Mouse (Mus musculus) olfactory bulb, adult 2 months (tissue): Measurements from ENCODE around the gene Sec16b. TPM values are rescaled to one million over a fixed set of nuclear protein-coding genes. Genes with fewer than 3 reads are reported as not detected.

Experiments used
- H3K27ac ChIP-seq: fragments of 200-500 bp; 2 replicates; pipeline ENCODE4 v1.5.1; 2012; ENCODE audit warnings: low read depth, low read length; ENCODE audit not compliant: insufficient read depth
- H3K4me1 ChIP-seq: fragments of 200-500 bp; 2 replicates; pipeline ENCODE4 v1.6.1; 2012; ENCODE audit warnings: low read length; ENCODE audit not compliant: control insufficient read depth, insufficient read depth
- H3K4me3 ChIP-seq: fragments of 200-500 bp; 2 replicates; pipeline ENCODE4 v1.5.1; 2012; ENCODE audit warnings: mild to moderate bottlenecking, low read depth, low read length, moderate library complexity; ENCODE audit not compliant: insufficient read depth
- CTCF ChIP-seq: fragments of 200-500 bp; IDR thresholded peaks from 2 replicates; pipeline ENCODE4 v1.5.1; 2012; ENCODE audit warnings: low read depth, mild to moderate bottlenecking, low read length, moderate library complexity; ENCODE audit not compliant: insufficient read depth
- POLR2A ChIP-seq: fragments of 200-500 bp; IDR thresholded peaks from 2 replicates; pipeline ENCODE4 v1.6.1; 2012; ENCODE audit warnings: mild to moderate bottlenecking, low read depth, low read length, moderate library complexity; ENCODE audit not compliant: insufficient read depth
- WGBS: fragments of 180-500 bp; shearing (Covaris S2); methylation state at CpG from one replicate; pipeline ENCODE4 v1.1.7; 2018; 5-methylcytosine and 5-hydroxymethylcytosine counted together
- polyA plus RNA-seq: library from polyadenylated mRNA; stranded (reverse); fragments of >200 nt; gene quantifications from 2 replicates; pipeline ENCODE4 v1.2.4, GENCODE M21; 2012; ENCODE audit warnings: low replicate concordance; ENCODE audit not compliant: missing spikeins, insufficient read depth, insufficient read length

The Sec16b gene
- polyA plus RNA-seq: not detected in 2 replicates

DNA sequence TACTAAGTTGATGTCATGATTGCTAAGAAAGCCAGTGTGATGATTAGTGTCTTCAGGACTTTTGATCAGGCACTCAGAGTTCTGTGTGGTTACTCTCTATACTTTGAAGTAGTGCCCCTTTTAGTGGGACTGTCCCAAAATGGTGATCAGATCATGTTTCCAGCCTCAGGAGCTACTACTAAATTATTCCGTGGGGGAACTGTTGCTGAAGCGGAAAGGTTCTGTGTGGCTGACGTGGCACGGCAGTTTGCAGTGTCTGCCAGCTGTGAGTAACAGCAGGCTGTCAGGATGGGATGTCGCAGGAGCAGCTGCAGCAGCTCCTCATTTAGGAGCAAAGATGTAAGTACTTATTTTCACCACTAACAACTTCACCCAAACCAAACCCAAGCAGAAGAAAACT lies at the start of gene Sec16b:
Sec16b (plus strand) TSS at position 207 of the 400 bp plus-strand sequence.
- H3K27ac ChIP-seq: no peak within 1 kb of the TSS
- TF ChIP-seq CTCF: no peak
- TF ChIP-seq POLR2A: no peak
- H3K4me1 ChIP-seq: peaks cover 5% of the 10 kb centered on the region; the same call in 1 of the 2 replicates
- H3K4me3 ChIP-seq: no peak within 1 kb of the TSS
- WGBS: 19% methylated on average over 5 of the region's 5 CpGs

GRCm38 (mm10) chr1:157457789-157458188 lies 48.7 kb upstream of the Sec16b start:
- H3K4me3 ChIP-seq: no peak overlapping the region
- WGBS: 81% methylated on average over 3 of the region's 3 CpGs

DNA sequence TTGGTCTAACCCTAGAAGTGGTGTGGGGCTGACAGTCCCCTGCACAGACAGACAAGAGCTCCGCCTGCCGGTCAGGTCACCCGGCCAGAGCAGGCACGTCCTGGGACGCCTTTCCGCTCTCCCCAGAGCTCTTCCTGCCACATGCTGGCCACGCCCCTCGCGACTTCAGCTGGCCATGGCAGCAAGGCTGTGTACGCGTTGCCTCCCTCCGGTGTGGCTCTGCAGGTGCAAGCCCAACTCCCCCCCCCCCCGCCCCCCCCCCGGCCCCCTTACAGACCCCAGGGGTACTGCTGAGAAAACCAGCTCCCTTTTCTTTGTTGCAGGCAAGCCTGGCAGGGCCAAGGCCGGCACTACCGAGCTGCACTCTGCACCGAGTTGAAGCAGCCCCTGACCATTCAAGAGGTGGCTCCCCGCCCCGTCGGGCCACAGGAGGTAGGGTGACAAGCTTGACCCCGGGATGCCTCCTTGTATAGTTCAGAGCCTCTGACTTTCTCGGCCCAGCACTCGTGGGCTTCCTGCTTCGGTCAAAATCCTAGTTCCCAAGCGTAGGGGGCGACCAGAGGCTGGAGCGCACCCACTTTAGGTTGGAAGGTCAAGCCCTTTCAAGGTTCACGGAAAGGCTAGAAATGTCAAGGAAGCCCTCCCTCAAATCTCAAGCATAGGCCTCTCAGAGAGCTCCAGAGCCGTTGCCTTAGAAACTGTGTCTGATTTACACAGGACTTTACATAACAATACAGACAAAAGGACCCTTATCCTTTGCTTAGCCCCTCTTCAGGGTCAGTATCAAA lies 47.9 kb upstream of the Sec16b start, which contains the start of gene Cryzl2:
Cryzl2 (plus strand) TSS at position 157 of the 788 bp plus-strand sequence.
- WGBS: 39% methylated on average over 27 of the region's 29 CpGs
- Histone ChIP-seq H3K27ac (no peak within 1 kb of the TSS), H3K4me1 (peaks cover 6% of the 10 kb centered on the region; the same call in 1 of the 2 replicates), H3K4me3 (peak within 1 kb of the TSS; percentile 15; the same call in 1 of the 2 replicates)
- TF ChIP-seq CTCF (no peak), POLR2A (no peak)

More at GRCm38 (mm10) chr1:157457789-157458188, 48.7 kb upstream of the Sec16b start:
- peaks cover 6% of the 10 kb centered on the region; the same call in 1 of the 2 replicates for H3K4me1 ChIP-seq
- H3K27ac ChIP-seq: no peak overlapping the region
- TF ChIP-seq POLR2A: no peak
- TF ChIP-seq CTCF: no peak

DNA sequence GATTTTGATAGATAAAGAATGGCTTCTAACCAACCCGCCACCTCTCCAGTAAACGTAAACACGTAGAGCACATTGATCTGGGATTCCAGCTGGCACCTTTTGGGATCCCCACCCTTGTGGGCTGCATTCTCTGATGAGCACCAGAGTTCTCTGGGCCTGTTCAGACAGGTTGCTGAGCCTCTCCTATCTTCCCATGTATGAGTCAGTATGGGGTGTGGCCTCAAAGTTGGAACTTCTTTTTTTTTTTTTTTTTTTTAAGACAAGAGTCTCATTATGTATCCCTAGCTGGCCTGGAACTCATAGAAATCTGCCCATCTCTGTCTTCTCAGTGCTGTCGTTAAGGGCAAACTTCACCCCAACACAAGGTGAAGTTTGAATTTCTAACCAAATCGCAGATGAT lies 46.6 kb upstream of the Sec16b start:
- no peak overlapping the region for H3K27ac ChIP-seq
- 98% methylated on average over 5 of the region's 5 CpGs for WGBS

DNA sequence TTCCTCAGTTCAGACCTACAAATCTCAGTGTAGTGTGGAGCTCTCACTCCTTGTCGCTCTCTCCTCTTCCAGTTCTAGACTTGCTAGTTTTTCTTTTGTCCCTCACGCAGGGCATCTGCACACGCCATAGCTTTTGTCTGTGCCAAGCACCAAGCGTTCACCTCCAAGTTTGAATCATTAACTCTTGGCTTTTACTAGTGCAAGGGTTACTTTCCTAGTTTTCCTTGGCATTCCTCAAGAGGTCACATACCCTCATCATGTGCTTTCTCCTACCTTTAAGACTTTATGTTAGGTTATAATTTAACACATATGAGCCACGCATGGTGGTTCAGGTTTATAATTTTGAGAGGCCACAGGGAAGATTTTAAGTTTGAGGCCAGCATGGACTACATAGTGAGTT lies 45.3 kb upstream of the Sec16b start:
- Histone ChIP-seq H3K4me3 (no peak overlapping the region), H3K27ac (no peak overlapping the region), H3K4me1 (peaks cover 6% of the 10 kb centered on the region; the same call in 1 of the 2 replicates)
- 96% methylated on average over 5 of the region's 5 CpGs for WGBS
- TF ChIP-seq CTCF (no peak), POLR2A (no peak)

More for the DNA sequence above, 46.6 kb upstream of the Sec16b start:
- Histone ChIP-seq H3K4me3 (no peak overlapping the region), H3K4me1 (peaks cover 6% of the 10 kb centered on the region; the same call in 1 of the 2 replicates)
- TF ChIP-seq POLR2A (no peak), CTCF (no peak)

DNA sequence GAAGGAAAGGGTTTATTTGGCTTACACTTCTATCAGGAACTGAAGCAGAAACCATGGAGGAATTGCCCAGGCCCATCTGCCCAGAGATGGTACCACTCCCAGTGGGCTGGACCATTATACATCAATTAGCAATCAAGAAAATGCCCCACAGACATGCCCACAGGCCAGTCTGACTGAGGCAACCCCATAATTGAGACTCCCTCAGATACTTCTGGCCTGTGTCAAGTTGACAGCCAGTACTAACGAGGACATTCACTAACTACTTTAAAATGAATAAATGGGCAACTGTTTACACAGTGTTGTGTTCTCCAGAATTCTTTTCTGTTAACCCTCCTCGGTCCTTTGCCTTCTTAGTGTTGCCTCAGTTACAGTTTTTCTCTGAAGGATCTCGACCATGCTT lies 44.2 kb upstream of the Sec16b start:
- WGBS: 63% methylated on average over 3 of the region's 3 CpGs
- TF ChIP-seq CTCF: no peak
- no peak for TF ChIP-seq POLR2A
- H3K27ac ChIP-seq: no peak overlapping the region
- H3K4me3 ChIP-seq: no peak overlapping the region
- H3K4me1 ChIP-seq: peaks cover 6% of the 10 kb centered on the region; the same call in 1 of the 2 replicates

DNA sequence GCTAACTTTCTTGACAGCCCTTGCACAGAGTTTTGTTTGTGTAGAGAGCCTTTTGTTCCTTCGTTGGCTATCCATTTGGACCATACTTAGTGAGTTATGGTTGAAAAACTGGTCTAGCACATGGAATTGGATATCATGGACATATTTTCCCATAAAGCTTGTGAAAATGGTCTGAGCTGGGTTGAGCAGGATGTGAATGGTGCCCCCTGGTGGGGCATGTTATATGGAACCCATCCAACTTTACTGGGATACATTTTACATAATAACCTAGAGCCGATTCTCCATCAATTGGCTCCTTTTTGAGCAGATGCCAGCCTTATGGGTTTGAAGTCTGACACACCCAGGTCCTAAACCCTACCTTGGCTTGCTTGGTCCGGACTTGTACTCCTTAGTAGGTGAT lies 41.3 kb upstream of the Sec16b start:
- TF ChIP-seq POLR2A: no peak
- TF ChIP-seq CTCF: no peak
- 72% methylated on average over 3 of the region's 3 CpGs for WGBS

DNA sequence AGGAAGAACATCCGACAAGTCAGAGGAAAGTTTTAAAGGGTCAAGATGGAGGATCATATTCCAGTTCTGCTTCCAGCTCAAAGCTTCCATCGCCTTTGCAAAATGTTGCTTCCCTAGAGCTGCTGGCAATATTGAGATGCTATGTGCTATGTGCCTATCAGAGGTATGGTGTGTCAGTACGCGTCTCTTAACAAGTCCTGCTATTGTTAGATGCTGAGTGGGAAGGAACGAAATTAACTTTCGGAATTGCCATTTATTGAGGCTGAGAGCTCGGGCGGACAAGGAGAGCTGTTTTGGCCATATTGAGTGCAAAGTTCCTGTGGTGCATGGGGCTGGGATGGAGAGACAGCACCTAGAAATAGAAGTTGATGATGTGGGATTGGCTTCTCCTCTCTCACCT lies 38.7 kb upstream of the Sec16b start:
- Histone ChIP-seq H3K27ac (no peak overlapping the region), H3K4me1 (peaks cover 15% of the 10 kb centered on the region), H3K4me3 (no peak overlapping the region)
- WGBS: 84% methylated on average over 8 of the region's 8 CpGs
- TF ChIP-seq CTCF: no peak
- no peak for TF ChIP-seq POLR2A

More for the DNA sequence above, 41.3 kb upstream of the Sec16b start:
- Histone ChIP-seq H3K4me1 (no peaks in the 10 kb centered on the region), H3K4me3 (no peak overlapping the region), H3K27ac (no peak overlapping the region)

DNA sequence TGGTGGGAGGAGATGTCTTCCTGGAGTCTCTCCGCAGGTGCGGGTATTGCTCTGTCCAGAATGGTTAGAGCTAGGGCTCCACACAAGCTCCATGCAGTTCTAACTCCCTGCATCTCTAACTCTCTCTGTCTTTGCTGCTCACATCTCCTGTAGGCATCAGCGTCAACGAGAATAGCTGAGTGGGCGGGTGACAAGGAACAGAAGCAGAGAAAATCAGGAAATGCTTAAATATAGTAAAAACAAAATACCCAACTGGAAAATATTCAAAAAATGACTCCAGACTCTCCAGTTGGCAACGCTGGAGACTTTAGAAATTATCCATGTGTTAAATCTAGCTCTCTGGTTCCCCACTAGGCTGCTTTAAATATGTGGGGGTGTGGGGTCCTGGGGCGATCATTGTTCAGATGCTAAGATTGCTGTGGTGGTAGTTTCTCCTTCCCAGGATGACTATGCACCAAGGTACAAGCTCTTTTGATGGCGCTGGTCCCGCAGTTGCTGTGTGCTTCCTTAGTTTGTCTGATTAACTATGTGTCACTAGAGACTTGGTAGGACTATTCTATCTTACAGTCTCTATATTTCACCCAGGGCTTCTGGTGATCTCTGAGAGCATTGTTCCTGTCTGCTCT lies 35.7 kb upstream of the Sec16b start:
- 0 out of 2 replicates have a peak overlapping the region, but pooled peaks have one; percentile 42 for H3K27ac ChIP-seq
- TF ChIP-seq POLR2A: no peak
- TF ChIP-seq CTCF: no peak
- H3K4me1 ChIP-seq: peaks cover 25% of the 10 kb centered on the region
- 61% methylated on average over 9 of the region's 9 CpGs for WGBS
- no peak overlapping the region for H3K4me3 ChIP-seq

DNA sequence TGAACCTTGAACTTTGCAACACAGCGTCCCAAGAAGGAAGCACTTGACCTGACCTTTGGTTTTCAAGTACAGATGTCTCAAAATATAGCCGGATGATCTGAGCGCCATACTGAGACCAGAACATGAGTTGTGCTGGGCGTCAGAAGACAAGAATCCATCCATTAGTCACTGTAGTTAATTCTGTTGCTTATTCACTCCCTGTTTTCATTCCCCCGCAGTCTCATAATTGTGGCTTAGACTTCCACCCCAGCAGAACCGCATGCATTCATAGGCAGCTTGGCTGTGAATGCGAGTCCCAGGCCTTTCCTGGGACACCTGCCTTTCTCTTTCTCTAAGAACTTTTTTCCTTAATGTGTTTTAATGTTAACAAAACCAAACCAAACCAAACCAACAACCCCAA lies 33.8 kb upstream of the Sec16b start:
- Histone ChIP-seq H3K4me3 (no peak overlapping the region), H3K4me1 (peaks cover 25% of the 10 kb centered on the region), H3K27ac (0 out of 2 replicates have a peak overlapping the region, but pooled peaks have one; percentile 64)
- WGBS: 54% methylated on average over 7 of the region's 7 CpGs
- TF ChIP-seq POLR2A (no peak), CTCF (no peak)
